Mouse (Mus musculus) gastrocnemius, adult 2 months (tissue): Measurements from ENCODE around the gene Elavl4. TPM values are rescaled to one million over a fixed set of nuclear protein-coding genes. Genes with fewer than 3 reads are reported as not detected.

Experiments used
- DNase-seq: peaks from one replicate; pipeline ENCODE4 v3.0.0; 2022
- H3K27ac ChIP-seq: fragments of 200-600 bp; 2 replicates; pipeline ENCODE4 v1.8.1; 2022; ENCODE audit warnings: mild to moderate bottlenecking
- H3K4me3 ChIP-seq: fragments of 200-600 bp; 2 replicates; pipeline ENCODE4 v1.8.1; 2022; ENCODE audit warnings: mild to moderate bottlenecking, moderate library complexity
- CTCF ChIP-seq: fragments of 200-600 bp; IDR thresholded peaks from 2 replicates; pipeline ENCODE4 v1.8.1; 2022; ENCODE audit warnings: antibody characterized with exemption, mild to moderate bottlenecking, moderate library complexity
- intact Hi-C: fragments of 180-260 bp; cut with DNase I; formaldehyde crosslinking; loops from one replicate; pipeline ENCODE4 v1.15.1; 2025
- total RNA-seq, 2 experiments: library from RNA; stranded (reverse); gene quantifications; 2 replicates each; pipeline ENCODE4 v1.2.3; 2021

The Elavl4 gene
- total RNA-seq, 2 experiments from 2014 or later = not detected

DNA sequence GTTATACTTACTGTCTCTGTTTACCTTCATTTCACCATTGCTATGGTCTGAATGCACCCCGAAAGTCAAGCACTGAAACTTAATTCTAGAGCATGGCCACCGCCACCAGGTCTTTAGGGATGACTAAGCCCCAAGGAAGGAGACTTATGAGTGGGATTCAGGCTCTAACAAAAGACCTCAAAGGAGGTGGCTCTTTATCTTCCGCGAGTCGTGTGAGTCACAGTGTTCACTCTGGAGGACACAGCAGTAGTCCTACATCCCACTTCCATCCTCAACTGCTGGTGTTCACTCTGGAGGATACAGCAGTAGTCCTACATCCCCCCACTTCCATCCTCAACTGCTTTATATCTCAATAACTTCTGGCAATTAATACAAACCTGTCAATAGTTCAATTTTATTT is 151.8 kb downstream of the Elavl4 start:
- TF ChIP-seq CTCF = no peak
- Histone ChIP-seq H3K4me3 (no peak overlapping the region), H3K27ac (no peak overlapping the region)
- DNase-seq = no peak
- intact Hi-C loops = no loop called here

DNA sequence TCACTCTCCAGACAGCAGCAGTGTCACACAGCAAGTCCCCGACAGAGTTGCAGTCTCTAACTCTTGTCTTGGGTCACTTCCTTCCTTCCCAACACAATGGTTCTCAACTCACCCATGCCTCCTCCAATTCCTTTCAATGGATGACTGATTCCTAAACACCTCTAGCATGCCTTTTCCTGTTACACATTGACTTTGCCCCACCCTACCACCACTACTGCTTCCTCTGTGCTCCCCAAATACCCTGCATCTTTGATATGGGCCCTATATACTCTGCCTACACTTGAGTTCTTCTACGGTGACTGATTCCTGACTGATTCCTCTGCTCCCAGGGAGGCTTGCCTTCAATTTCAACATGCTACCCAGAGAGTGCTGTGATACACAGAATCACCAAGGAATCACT is 153.1 kb downstream of the Elavl4 start:
- no peak for DNase-seq
- Histone ChIP-seq H3K27ac (no peak overlapping the region), H3K4me3 (no peak overlapping the region)
- no peak for TF ChIP-seq CTCF
- intact Hi-C loops = no loop called here

DNA sequence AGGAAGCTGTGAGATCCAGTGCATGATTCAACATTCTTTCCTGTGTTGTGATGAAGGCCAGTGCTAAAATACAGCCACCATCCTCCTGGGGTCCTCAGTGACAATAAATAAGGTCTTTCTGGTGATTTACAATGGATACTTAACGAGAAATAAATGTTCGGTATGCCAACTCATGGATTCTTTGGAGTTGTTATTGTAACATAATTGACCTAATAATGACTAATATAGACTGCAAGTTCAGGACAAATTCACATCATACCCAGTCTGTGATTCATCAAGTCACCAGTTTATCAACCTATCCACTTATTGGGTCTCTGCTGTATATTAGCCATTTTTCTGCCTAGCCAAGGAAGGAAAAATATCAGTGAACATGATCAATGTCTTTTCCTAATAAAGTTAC is 174.4 kb downstream of the Elavl4 start:
- H3K4me3 ChIP-seq = no peak overlapping the region
- intact Hi-C loops = no loop called here
- TF ChIP-seq CTCF = no peak

DNA sequence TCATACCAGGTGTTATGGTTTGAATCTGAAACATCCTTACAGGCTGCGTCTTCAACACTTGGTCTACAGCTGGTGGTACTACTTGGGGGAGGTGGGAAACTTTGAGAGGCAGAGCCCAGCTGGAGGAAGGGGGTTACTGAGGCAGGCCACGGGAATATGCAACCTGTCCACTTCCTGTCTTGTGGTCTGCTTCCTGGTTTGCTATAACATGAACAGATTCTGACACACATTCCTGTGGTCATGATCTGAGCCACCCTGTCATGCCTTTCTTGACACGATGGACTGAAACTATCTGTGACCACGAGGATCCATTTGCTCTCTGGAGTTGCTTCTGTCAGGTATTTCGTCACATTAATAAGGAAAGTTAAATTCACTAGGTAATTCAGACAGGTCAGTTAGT is 179.7 kb downstream of the Elavl4 start:
- no peak overlapping the region for H3K27ac ChIP-seq
- intact Hi-C loops = no loop called here
- no peak overlapping the region for H3K4me3 ChIP-seq
- TF ChIP-seq CTCF = no peak
- no peak for DNase-seq

More for the DNA sequence above, 174.4 kb downstream of the Elavl4 start:
- no peak overlapping the region for H3K27ac ChIP-seq
- no peak for DNase-seq

DNA sequence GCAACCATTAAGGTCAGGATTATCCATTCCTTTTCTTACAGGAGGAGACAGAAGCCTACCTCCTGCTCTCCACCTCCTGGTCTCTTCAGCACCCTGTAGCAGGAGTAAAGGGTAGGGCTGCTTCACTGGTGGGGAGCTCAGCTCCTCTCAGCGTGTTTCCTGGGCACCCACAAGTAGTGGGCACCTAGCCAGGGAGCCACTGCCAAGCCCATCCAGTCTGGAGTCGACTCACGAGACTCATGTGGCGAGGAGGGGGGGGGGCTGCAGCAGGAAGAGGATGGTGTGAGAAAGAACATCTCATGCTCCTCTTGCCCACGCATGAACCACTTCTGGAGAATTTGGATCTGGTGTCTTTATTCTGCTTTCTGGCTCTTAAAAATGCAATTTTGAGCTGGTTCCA is 186.5 kb downstream of the Elavl4 start:
- Histone ChIP-seq H3K27ac (no peak overlapping the region), H3K4me3 (no peak overlapping the region)
- no peak for DNase-seq
- TF ChIP-seq CTCF = no peak
- intact Hi-C loops = no loop called here

DNA sequence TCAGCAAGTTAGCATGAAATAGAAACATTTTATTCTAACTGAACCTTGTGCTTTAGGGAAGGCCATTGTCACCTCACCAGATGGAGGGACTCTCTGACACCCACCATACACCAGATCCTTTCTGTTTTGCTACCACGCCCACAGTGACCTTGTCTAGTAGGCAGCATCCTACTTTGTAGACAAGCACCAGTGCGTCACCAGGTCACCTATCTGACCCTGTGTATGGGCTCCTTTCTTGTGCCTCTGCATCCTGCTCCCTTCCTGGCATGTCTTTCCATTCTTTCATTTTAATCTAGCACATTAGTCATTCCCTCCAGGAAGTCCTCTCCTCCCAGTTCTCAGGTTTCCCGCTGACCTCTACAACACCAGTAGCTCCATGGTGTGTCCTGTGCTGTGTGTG is 190.1 kb downstream of the Elavl4 start:
- Histone ChIP-seq H3K27ac (no peak overlapping the region), H3K4me3 (no peak overlapping the region)
- no peak for DNase-seq
- no peak for TF ChIP-seq CTCF
- intact Hi-C loops = no loop called here

DNA sequence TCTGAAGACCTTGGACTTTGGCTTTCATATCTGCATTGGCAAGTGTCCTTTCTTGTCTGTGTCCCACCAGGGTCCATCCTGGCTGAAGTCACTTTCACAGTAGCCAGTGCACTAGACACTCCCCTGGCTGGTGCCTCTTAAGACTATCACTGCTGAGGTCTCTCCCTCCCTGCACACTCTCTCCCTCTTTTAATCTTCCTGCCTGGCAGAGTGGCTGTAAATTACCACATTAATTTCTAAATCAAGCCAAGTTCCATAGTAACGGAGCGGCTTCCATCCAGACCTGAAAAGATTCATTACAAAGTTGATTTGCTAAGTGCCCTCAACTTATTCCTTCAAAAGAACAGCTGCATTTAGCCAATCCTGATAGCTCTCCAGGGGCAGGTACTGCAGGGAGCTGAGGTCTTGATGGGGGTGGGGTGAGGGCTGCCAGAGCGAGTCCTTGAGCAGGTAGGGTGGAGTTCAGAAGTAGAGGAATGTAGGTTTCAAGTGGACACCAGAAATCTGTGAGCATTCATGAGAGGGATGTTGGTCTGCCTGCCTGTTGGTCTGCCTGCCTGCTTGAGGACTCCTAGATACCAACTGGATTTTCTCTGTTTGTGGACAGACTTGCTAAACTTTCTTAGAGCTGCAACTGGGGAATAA is 194.1 kb downstream of the Elavl4 start:
- Histone ChIP-seq H3K4me3 (no peak overlapping the region), H3K27ac (no peak overlapping the region)
- no peak for DNase-seq
- intact Hi-C loops = no loop called here
- no peak for TF ChIP-seq CTCF

DNA sequence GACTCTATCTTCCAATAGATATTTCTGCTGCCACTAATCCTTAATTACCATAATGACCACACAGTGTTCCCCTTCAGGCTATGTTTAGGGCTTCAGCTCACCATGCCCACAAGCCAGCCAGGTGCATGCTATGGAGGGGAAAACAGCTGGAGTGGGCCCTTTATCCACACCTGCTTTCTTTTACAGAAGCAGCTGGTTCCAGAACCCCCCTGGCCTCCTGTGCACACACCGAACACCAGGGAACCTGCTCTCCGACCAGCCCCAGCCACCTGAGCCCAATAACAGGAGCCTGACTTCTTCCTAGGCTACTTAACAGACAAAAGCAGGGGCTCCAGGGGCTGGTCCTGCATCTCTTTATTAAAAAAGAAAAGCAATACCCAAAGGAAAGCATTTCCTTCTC is 195.8 kb downstream of the Elavl4 start:
- Histone ChIP-seq H3K4me3 (no peak overlapping the region), H3K27ac (no peak overlapping the region)
- intact Hi-C loops = no loop called here
- no peak for DNase-seq
- no peak for TF ChIP-seq CTCF

Other genes with a start within 250 kb of the Elavl4 start
- gene Agbl4, start 45.8 kb upstream of the Elavl4 start, total RNA-seq = not detected